Mouse (Mus musculus) cortical plate, adult 2 months (tissue): ENCODE results near the gene Srp68.

Experiments used
- CTCF ChIP-seq: fragments of 200-500 bp; IDR thresholded peaks from 2 replicates; pipeline ENCODE4 v1.5.1; 2011; ENCODE audit warnings: mild to moderate bottlenecking, control low read depth, low read length; ENCODE audit not compliant: insufficient read depth; ENCODE audit errors: extremely low read depth
- POLR2A ChIP-seq: fragments of 200-500 bp; IDR thresholded peaks from 2 replicates; pipeline ENCODE4 v1.6.1; 2011; ENCODE audit warnings: mild to moderate bottlenecking, low read length, control low read depth; ENCODE audit not compliant: insufficient read depth; ENCODE audit errors: extremely low read depth

- TF ChIP-seq POLR2A (peak; percentile 92), CTCF (no peak)
Measured at GRCm38 (mm10) chr11:116274045-116274666, at the start of gene Srp68.
